Mouse (Mus musculus) adrenal gland (tissue): ENCODE measurements around the gene Pate1.

Experiments used
- intact Hi-C: fragments of 180-260 bp; cut with DNase I; formaldehyde crosslinking; loops from one replicate; pipeline ENCODE4 v1.15.1; 2025
- long read RNA-seq, 2 experiments: library from polyadenylated mRNA; unstranded; transcript quantifications; one replicate each; pipeline ENCODE4 v2.0.0; 2020; ENCODE audit warnings: borderline replicate concordance in 1 of 2; ENCODE audit not compliant: insufficient replicate concordance in 1 of 2

The Pate1 gene
- long read RNA-seq, experiment 1 = 0 reads
- long read RNA-seq, experiment 2 = 0 reads

GRCm38 (mm10) chr9:35687013-35687412 lies at the start of gene Pate1:
Pate1 (minus strand) TSS chr9:35687390.
- intact Hi-C loops = no loop called here

- intact Hi-C loops = no loop called here
Measured at GRCm38 (mm10) chr9:35707265-35707664, 20.1 kb upstream of the Pate1 start.

- intact Hi-C loops = no loop called here
Measured at GRCm38 (mm10) chr9:35691924-35692323, 4.7 kb upstream of the Pate1 start.

- intact Hi-C loops = no loop called here
Measured at GRCm38 (mm10) chr9:35673557-35673956, 13.6 kb downstream of the Pate1 start.

- intact Hi-C loops = no loop called here
Measured at GRCm38 (mm10) chr9:35648102-35648501, 39.1 kb downstream of the Pate1 start, which contains the start of gene Pate3. Pate3 (minus strand) TSS chr9:35648202.
